Mouse (Mus musculus) forebrain, embryonic 15.5 days (tissue): ENCODE results near the gene Foxd2. TPM values are rescaled to one million over a fixed set of nuclear protein-coding genes. Genes with fewer than 3 reads are reported as not detected.

Source experiments
- ATAC-seq: fragments of 200-750 bp; cut with Nextera tagmentation; replicated peaks from 2 replicates; pipeline ENCODE4 v1.8.0; 2017; ENCODE audit warnings: mild to moderate bottlenecking, moderate TSS enrichment, moderate library complexity
- H3K27ac ChIP-seq: fragments of 300-500 bp; sonication (generic); replicated peaks from 2 replicates; pipeline ENCODE4 v1.5.1; 2015; ENCODE audit warnings: mild to moderate bottlenecking, inconsistent platforms
- H3K27me3 ChIP-seq: fragments of 300-500 bp; sonication (generic); 2 replicates; pipeline ENCODE4 v1.6.1; 2015; ENCODE audit warnings: inconsistent platforms
- H3K36me3 ChIP-seq: fragments of 300-500 bp; sonication (generic); 2 replicates; pipeline ENCODE4 v1.6.1; 2015; ENCODE audit warnings: mild to moderate bottlenecking, inconsistent platforms
- H3K4me1 ChIP-seq: fragments of 300-500 bp; sonication (generic); 2 replicates; pipeline ENCODE4 v1.6.1; 2015; ENCODE audit warnings: inconsistent platforms
- H3K4me2 ChIP-seq: fragments of 300-500 bp; sonication (generic); replicated peaks from 2 replicates; pipeline ENCODE4 v1.6.1; 2015; ENCODE audit warnings: mild to moderate bottlenecking, inconsistent platforms
- H3K4me3 ChIP-seq: fragments of 300-500 bp; sonication (generic); 2 replicates; pipeline ENCODE4 v1.5.1; 2015; ENCODE audit warnings: mild to moderate bottlenecking, inconsistent platforms
- H3K9ac ChIP-seq: fragments of 300-500 bp; sonication (generic); replicated peaks from 2 replicates; pipeline ENCODE4 v1.6.1; 2015; ENCODE audit warnings: mild to moderate bottlenecking, inconsistent platforms
- H3K9me3 ChIP-seq: fragments of 300-500 bp; sonication (generic); 2 replicates; pipeline ENCODE4 v1.6.1; 2016; ENCODE audit warnings: inconsistent platforms
- WGBS: fragments of 180-500 bp; shearing (Covaris S2); methylation state at CpG from one replicate; pipeline ENCODE4 v1.1.7; 2015; ENCODE audit warnings: mixed read lengths; 5-methylcytosine and 5-hydroxymethylcytosine counted together
- polyA plus RNA-seq: library from polyadenylated mRNA; unstranded; fragments of >200 nt; fragmentation: Nextera tagmentation; extraction: Ambion mirVana; gene quantifications from 2 replicates; pipeline ENCODE4 v1.2.1, GENCODE M21; 2015

Gene Foxd2
- polyA plus RNA-seq, 1 experiment from 2014 or later: 0.24 TPM

DNA sequence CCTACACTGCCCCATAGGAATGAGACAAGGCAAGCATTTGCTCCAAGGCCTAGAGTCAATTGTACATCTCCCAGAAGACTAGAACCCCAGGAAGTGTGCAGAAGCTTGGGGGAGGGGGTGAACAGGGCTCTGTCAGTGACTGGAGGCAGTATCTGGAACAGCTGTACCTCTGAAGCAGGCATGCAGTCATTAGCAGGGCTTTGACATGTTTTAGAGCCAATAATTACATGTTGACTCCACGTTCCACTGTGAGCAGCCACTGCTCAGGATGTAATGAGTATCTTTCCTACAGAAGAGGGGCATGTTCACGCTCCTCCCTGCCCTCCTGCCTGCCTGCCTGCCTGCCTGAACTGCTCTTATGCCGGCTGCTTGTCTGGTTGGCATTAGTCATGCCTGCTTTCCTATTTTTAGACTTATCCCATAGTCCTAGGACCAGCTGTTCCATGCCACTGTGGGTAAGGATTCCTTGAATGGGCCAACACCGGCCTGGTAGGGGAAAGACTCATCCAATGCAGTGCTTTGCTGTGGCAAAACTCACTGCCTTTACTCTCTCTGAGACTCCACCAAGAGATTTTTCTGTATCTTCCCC is 28.9 kb upstream of the Foxd2 start:
- no peak overlapping the region for H3K4me3 ChIP-seq
- H3K4me2 ChIP-seq: no peak overlapping the region
- H3K36me3 ChIP-seq: no peaks in the 10 kb centered on the region
- H3K4me1 ChIP-seq: 0 out of 2 replicates have a peak, but pooled peaks cover 3% of the 10 kb centered on the region
- peaks cover 8% of the 10 kb centered on the region; the same call in 1 of the 2 replicates for H3K27me3 ChIP-seq
- H3K9me3 ChIP-seq: no peaks in the 10 kb centered on the region
- no peak for ATAC-seq
- H3K27ac ChIP-seq: no peak overlapping the region
- 57% methylated on average over 4 of the region's 4 CpGs for WGBS
- no peak overlapping the region for H3K9ac ChIP-seq

DNA sequence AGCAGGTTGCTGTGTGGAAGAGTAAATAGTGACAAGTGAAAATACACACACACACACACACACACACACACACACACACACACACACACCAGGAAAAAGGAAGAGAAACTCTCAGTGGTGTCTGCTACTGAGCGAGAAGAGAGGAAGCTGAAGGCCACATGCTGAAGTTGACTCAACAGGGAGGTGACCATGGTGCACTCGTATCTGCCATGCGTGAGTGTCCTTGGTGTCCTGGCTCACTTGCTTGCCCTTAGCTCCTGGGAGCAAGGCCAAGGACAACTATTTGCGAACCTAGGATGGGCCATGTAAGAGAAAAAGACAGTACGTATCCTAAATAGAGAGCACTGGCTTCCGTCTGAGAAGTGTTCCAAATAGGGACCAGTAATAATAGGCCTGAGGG is 25.5 kb upstream of the Foxd2 start:
- ATAC-seq: no peak
- no peak overlapping the region for H3K4me3 ChIP-seq
- H3K36me3 ChIP-seq: no peaks in the 10 kb centered on the region
- no peaks in the 10 kb centered on the region for H3K9me3 ChIP-seq
- no peak overlapping the region for H3K9ac ChIP-seq
- 91% methylated on average over 6 of the region's 6 CpGs for WGBS
- H3K4me2 ChIP-seq: no peak overlapping the region
- no peaks in the 10 kb centered on the region for H3K4me1 ChIP-seq
- peaks cover 11% of the 10 kb centered on the region; the same call in 1 of the 2 replicates for H3K27me3 ChIP-seq
- H3K27ac ChIP-seq: no peak overlapping the region

DNA sequence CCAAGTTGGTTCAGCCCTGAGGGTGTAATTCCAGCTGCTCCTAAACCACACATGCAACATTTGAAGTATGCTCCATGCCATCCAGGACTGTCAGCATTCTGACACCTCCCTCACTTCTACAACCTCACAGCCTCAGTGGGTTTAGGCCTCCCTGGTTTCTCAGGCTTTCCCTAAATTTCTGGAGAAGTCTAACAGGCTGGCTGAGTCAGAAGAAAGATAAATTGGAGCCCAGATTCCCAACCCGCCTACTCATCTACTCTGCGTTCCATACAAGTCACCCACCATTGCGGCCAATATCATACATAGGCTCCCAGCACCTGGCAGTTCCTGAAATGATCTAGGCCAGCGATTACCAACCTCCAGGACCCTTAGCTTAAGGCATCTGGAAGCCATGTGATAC is 24.1 kb upstream of the Foxd2 start:
- no peak overlapping the region for H3K27ac ChIP-seq
- no peaks in the 10 kb centered on the region for H3K36me3 ChIP-seq
- no peak for ATAC-seq
- no peak overlapping the region for H3K4me3 ChIP-seq
- no peaks in the 10 kb centered on the region for H3K4me1 ChIP-seq
- no peaks in the 10 kb centered on the region for H3K9me3 ChIP-seq
- peaks cover 22% of the 10 kb centered on the region for H3K27me3 ChIP-seq
- no peak overlapping the region for H3K4me2 ChIP-seq
- no peak overlapping the region for H3K9ac ChIP-seq
- 93% methylated on average over 4 of the region's 4 CpGs for WGBS

GRCm38 (mm10) chr4:114929155-114929554 is 20.5 kb upstream of the Foxd2 start:
- peak; percentile 17; the same call in 1 of the 2 replicates for ATAC-seq
- Histone ChIP-seq H3K9me3 (no peaks in the 10 kb centered on the region), H3K9ac (no peak overlapping the region), H3K4me3 (no peak overlapping the region), H3K27me3 (peaks cover 52% of the 10 kb centered on the region), H3K36me3 (no peaks in the 10 kb centered on the region), H3K4me2 (no peak overlapping the region), H3K4me1 (peaks cover 12% of the 10 kb centered on the region), H3K27ac (no peak overlapping the region)
- 8% methylated on average over 15 of the region's 15 CpGs for WGBS

DNA sequence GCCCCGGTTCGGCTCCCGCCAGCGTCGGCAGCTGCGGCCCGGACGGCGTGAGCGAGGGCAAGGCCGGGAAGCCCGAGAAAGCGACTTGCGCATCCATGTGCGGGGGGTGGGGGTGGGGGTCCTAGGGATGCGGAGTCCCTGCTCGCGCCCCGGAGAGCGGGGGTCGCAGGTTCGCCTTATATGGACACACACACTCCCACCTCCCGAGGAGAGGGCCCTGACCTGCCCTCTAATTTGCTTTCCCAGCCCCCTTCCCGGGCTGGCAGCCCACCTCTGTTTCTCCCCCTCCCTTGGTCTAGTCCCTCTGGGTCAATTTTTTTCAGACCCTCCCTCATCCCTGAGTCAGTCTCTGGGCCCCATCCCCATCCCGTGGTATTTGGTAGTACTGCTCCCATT is 17.2 kb upstream of the Foxd2 start, which contains the start of gene Foxe3:
Foxe3 (minus strand) TSS at position 97 of the 396 bp plus-strand sequence.
- Histone ChIP-seq H3K27ac (no peak within 1 kb of the TSS), H3K4me2 (peak within 1 kb of the TSS; percentile 47), H3K27me3 (peaks cover 76% of the 10 kb centered on the region), H3K36me3 (no peaks in the 10 kb centered on the region), H3K9ac (no peak within 1 kb of the TSS), H3K9me3 (no peaks in the 10 kb centered on the region), H3K4me1 (peaks cover 12% of the 10 kb centered on the region), H3K4me3 (peak within 1 kb of the TSS; percentile 35)
- under 1% methylated on average over 25 of the region's 25 CpGs for WGBS
- no peak for ATAC-seq

DNA sequence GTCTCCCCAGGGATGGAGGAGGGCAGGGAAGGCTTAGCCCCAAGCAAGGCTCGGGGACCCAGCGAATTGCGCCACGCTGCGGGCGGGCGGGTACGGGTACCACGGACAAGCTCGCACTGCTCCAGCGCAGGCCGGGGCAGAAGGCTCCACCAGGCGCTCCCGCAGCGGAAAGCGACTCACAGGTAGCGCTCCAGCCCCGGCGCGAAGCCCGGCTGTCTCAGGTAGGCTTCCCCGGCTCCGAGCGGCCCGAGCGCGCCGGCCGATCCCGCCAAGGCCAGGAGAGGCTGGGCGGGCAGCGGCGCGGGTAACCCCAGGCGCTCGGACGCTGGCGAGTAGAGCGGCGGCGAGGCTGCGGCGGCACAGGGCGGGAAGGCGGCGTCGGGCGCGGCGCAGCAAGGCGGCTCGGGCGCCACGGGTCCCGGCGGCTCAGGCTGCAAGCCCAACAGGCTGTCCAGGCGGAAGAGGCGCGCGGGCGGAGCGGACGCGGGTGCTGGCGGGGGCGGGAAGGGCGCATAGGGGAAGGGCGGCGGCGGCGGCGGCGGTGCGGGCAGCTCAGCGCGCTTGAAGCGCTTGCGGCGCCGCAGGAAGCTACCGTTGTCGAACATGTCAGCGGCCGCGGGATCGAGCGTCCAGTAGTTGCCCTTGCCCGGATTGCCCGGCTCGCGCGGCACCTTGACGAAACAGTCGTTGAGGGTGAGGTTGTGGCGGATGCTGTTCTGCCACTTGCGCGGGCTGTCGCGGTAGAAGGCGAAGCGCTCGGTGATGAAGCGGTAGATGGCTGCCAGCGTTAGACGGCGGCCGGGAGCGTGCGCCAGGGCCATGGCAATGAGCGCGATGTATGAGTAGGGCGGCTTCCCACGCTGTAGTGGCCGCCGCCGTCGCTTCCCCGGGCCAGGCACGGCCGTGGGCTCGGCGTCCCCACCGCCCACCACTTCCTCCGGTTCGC is 16.6 kb upstream of the Foxd2 start:
- no peak overlapping the region for H3K9ac ChIP-seq
- H3K4me2 ChIP-seq: peak overlapping the region; percentile 47
- peaks cover 12% of the 10 kb centered on the region for H3K4me1 ChIP-seq
- ATAC-seq: 0 out of 2 replicates have a peak, but pooled peaks have one; percentile 54
- H3K36me3 ChIP-seq: no peaks in the 10 kb centered on the region
- WGBS: under 1% methylated on average over 111 of the region's 125 CpGs
- no peak overlapping the region for H3K27ac ChIP-seq
- H3K9me3 ChIP-seq: no peaks in the 10 kb centered on the region
- H3K27me3 ChIP-seq: peaks cover 80% of the 10 kb centered on the region
- peak overlapping the region; percentile 35 for H3K4me3 ChIP-seq

- Histone ChIP-seq H3K36me3 (no peaks in the 10 kb centered on the region), H3K4me2 (no peak overlapping the region), H3K4me1 (no peaks in the 10 kb centered on the region), H3K9ac (no peak overlapping the region), H3K4me3 (no peak overlapping the region), H3K27me3 (peaks cover 89% of the 10 kb centered on the region), H3K27ac (no peak overlapping the region), H3K9me3 (no peaks in the 10 kb centered on the region)
- WGBS: 53% methylated on average over 2 of the region's 2 CpGs
- no peak for ATAC-seq
Observed at GRCm38 (mm10) chr4:114917091-114917490, 8.4 kb upstream of the Foxd2 start.

GRCm38 (mm10) chr4:114916056-114916455 is 7.4 kb upstream of the Foxd2 start:
- H3K27me3 ChIP-seq: peaks cover 89% of the 10 kb centered on the region
- no peak overlapping the region for H3K27ac ChIP-seq
- H3K4me3 ChIP-seq: no peak overlapping the region
- H3K4me1 ChIP-seq: no peaks in the 10 kb centered on the region
- no peak for ATAC-seq
- no peak overlapping the region for H3K9ac ChIP-seq
- no peaks in the 10 kb centered on the region for H3K9me3 ChIP-seq
- 31% methylated on average over 4 of the region's 4 CpGs for WGBS
- no peak overlapping the region for H3K4me2 ChIP-seq
- no peaks in the 10 kb centered on the region for H3K36me3 ChIP-seq

- no peaks in the 10 kb centered on the region for H3K36me3 ChIP-seq
- H3K27me3 ChIP-seq: peaks cover 95% of the 10 kb centered on the region
- ATAC-seq: no peak
- H3K4me1 ChIP-seq: peaks cover 10% of the 10 kb centered on the region
- no peak overlapping the region for H3K4me2 ChIP-seq
- no peak overlapping the region for H3K9ac ChIP-seq
- under 1% methylated on average over 13 of the region's 13 CpGs for WGBS
- H3K4me3 ChIP-seq: no peak overlapping the region
- no peak overlapping the region for H3K27ac ChIP-seq
- no peaks in the 10 kb centered on the region for H3K9me3 ChIP-seq
Observed at GRCm38 (mm10) chr4:114913594-114913962, 4.9 kb upstream of the Foxd2 start.

GRCm38 (mm10) chr4:114912705-114913593 is 4.3 kb upstream of the Foxd2 start:
- Histone ChIP-seq H3K4me1 (peaks cover 16% of the 10 kb centered on the region), H3K9ac (no peak overlapping the region), H3K27me3 (peaks cover 95% of the 10 kb centered on the region), H3K4me3 (no peak overlapping the region), H3K9me3 (no peaks in the 10 kb centered on the region), H3K4me2 (no peak overlapping the region), H3K27ac (no peak overlapping the region), H3K36me3 (no peaks in the 10 kb centered on the region)
- WGBS: 3% methylated on average over 35 of the region's 35 CpGs
- ATAC-seq: no peak

GRCm38 (mm10) chr4:114909602-114910484 is 1.2 kb upstream of the Foxd2 start:
- H3K4me1 ChIP-seq: peaks cover 23% of the 10 kb centered on the region
- peaks cover 97% of the 10 kb centered on the region for H3K27me3 ChIP-seq
- no peak overlapping the region for H3K27ac ChIP-seq
- no peaks in the 10 kb centered on the region for H3K9me3 ChIP-seq
- H3K4me2 ChIP-seq: no peak overlapping the region
- H3K36me3 ChIP-seq: no peaks in the 10 kb centered on the region
- H3K9ac ChIP-seq: no peak overlapping the region
- WGBS: 3% methylated on average over 20 of the region's 20 CpGs
- ATAC-seq: no peak
- peak overlapping the region; percentile 39; the same call in 1 of the 2 replicates for H3K4me3 ChIP-seq
